Mouse (Mus musculus) forebrain, embryonic 13.5 days (tissue): ENCODE measurements at regions not wholly inside any gene's neighbourhood (a gene's known extent, or its start where the extent isn't known, plus 50 kb on each side); places are given as distances from the start of the nearest gene placed in this dataset.

Experiments used
- ATAC-seq: fragments of 200-750 bp; cut with Nextera tagmentation; 2 replicates; pipeline ENCODE4 v1.8.0; 2017
- H3K27ac ChIP-seq: fragments of 300-500 bp; sonication (generic); 2 replicates; pipeline ENCODE4 v1.5.1; 2015; ENCODE audit warnings: inconsistent platforms, mild to moderate bottlenecking, moderate library complexity
- H3K27me3 ChIP-seq: fragments of 300-500 bp; sonication (generic); 2 replicates; pipeline ENCODE4 v1.6.1; 2015; ENCODE audit warnings: mild to moderate bottlenecking, inconsistent platforms
- H3K36me3 ChIP-seq: fragments of 300-500 bp; sonication (generic); 2 replicates; pipeline ENCODE4 v1.6.1; 2015; ENCODE audit warnings: mild to moderate bottlenecking, inconsistent platforms; ENCODE audit not compliant: poor library complexity, severe bottlenecking
- H3K4me1 ChIP-seq: fragments of 300-500 bp; sonication (generic); 2 replicates; pipeline ENCODE4 v1.6.1; 2015; ENCODE audit warnings: inconsistent platforms
- H3K4me2 ChIP-seq: fragments of 300-500 bp; sonication (generic); 2 replicates; pipeline ENCODE4 v1.6.1; 2015; ENCODE audit warnings: inconsistent platforms, mild to moderate bottlenecking, moderate library complexity
- H3K4me3 ChIP-seq: fragments of 300-500 bp; sonication (generic); 2 replicates; pipeline ENCODE4 v1.5.1; 2015; ENCODE audit warnings: mild to moderate bottlenecking, inconsistent platforms
- H3K9ac ChIP-seq: fragments of 300-500 bp; sonication (generic); 2 replicates; pipeline ENCODE4 v1.6.1; 2015; ENCODE audit warnings: mild to moderate bottlenecking, inconsistent platforms
- H3K9me3 ChIP-seq: fragments of 300-500 bp; sonication (generic); replicated peaks from 2 replicates; pipeline ENCODE4 v1.6.1; 2016; ENCODE audit warnings: inconsistent platforms
- WGBS: fragments of 180-500 bp; shearing (Covaris S2); methylation state at CpG from one replicate; pipeline ENCODE4 v1.1.7; 2015; 5-methylcytosine and 5-hydroxymethylcytosine counted together

GRCm38 (mm10) chr3:141279041-141279554 lies 66.9 kb upstream of the Pdha2 start:
- Histone ChIP-seq H3K4me3 (no peak overlapping the region), H3K4me2 (no peak overlapping the region), H3K9ac (no peak overlapping the region), H3K9me3 (no peaks in the 10 kb centered on the region), H3K36me3 (no peaks in the 10 kb centered on the region), H3K27me3 (no peaks in the 10 kb centered on the region), H3K4me1 (no peaks in the 10 kb centered on the region), H3K27ac (no peak overlapping the region)
- no peak for ATAC-seq
- WGBS = 79% methylated on average over 7 of the region's 7 CpGs

DNA sequence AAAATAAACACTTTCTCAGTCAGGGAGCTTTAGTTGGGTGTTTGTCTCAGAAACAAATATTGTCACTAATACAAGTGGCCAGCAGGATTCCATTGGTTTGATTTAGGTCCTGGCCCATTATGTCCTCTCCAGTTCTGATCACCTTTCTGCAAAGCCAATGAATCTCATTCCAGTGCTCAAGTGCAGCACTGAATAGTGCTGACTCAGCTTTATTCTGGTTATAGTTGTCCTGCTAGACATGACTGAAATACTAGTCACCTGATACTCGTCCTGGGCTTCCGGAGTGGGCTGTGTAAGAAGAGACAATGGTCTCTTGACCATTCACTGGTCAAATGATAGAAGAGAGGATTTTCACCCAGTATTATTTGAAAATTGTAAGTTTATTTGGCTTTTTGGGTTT lies 81.6 kb upstream of the Pdha2 start:
- no peak overlapping the region for H3K9ac ChIP-seq
- H3K27ac ChIP-seq = no peak overlapping the region
- WGBS = 79% methylated on average over 2 of the region's 2 CpGs
- no peaks in the 10 kb centered on the region for H3K27me3 ChIP-seq
- H3K36me3 ChIP-seq = no peaks in the 10 kb centered on the region
- H3K4me3 ChIP-seq = no peak overlapping the region
- no peaks in the 10 kb centered on the region for H3K9me3 ChIP-seq
- H3K4me2 ChIP-seq = no peak overlapping the region
- ATAC-seq = no peak
- H3K4me1 ChIP-seq = no peaks in the 10 kb centered on the region

DNA sequence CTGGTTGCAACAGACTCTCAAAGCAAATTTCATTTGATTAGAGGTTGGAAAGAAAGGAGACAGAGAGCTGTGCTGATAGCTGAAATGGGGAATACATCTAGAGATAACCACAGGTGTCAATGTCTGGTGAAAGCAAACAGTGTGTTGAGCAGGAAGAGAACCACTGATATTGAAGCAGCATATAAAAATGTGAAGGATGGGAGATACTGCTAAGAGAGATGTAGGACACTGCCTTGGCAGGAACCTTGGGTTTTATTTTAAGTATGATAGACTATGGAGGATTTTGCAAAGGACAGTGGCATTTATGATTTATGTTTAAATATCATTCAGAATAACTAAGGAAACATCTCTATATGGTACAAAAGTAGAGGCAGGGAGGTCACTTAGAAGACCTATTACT lies 84.7 kb upstream of the Pdha2 start:
- no peak for ATAC-seq
- Histone ChIP-seq H3K27me3 (no peaks in the 10 kb centered on the region), H3K4me1 (no peaks in the 10 kb centered on the region), H3K9me3 (no peaks in the 10 kb centered on the region), H3K27ac (no peak overlapping the region), H3K36me3 (no peaks in the 10 kb centered on the region), H3K4me3 (no peak overlapping the region), H3K9ac (no peak overlapping the region), H3K4me2 (no peak overlapping the region)

DNA sequence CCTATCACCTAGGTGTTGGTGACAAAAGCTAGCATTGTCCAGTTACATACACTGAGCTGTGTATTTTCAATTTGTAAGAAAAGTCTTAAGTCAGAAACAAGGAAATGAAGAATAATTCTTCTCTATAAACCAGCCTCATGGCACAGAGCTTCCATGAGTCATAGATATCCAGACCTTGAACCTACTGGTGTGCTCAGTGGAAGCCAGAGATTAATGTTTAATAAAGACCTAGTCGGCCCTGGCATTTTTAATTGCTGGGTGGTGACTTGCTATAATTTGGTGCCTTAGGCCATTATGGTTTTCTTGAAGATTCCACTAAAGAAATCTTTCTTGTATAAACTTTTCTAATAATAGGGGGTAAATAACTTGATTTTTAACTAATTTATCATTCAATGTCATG lies 87.6 kb upstream of the Pdha2 start:
- 80% methylated on average over 1 of the region's 1 CpGs for WGBS
- H3K36me3 ChIP-seq = no peaks in the 10 kb centered on the region
- no peak overlapping the region for H3K4me2 ChIP-seq
- H3K9ac ChIP-seq = no peak overlapping the region
- H3K4me3 ChIP-seq = no peak overlapping the region
- no peaks in the 10 kb centered on the region for H3K27me3 ChIP-seq
- H3K27ac ChIP-seq = no peak overlapping the region
- no peaks in the 10 kb centered on the region for H3K4me1 ChIP-seq
- no peaks in the 10 kb centered on the region for H3K9me3 ChIP-seq
- ATAC-seq = no peak

DNA sequence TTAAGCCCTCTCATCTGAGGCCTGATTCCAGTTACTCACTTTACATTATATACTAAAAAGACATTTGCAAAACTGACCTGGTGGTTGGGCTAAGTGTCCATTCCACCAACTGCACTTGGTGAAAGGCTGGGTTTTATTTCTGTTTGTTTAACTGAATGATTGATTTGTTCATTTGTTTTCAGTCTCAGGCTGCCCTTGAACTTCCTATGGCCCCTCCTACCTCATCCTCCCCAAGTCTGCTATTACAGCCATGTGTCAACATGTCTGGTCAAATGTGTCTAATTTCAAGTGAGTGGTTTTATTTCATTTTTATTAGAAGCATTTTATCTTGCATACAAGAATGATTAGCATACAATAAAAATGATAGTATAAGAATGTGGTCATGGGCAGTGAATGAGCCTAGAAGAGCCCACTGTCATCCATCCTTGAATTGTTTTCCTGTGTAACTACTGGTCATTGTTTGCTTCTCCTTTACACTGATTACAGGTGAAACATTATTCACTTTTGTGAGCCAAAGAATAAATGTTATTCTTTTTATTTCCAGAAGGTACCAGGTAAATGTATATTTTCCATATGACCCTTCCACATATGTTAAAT lies 121.5 kb upstream of the Pdha2 start:
- no peak overlapping the region for H3K4me2 ChIP-seq
- no peak overlapping the region for H3K27ac ChIP-seq
- no peaks in the 10 kb centered on the region; the same call in 1 of the 2 replicates for H3K27me3 ChIP-seq
- no peak overlapping the region for H3K9ac ChIP-seq
- no peak overlapping the region for H3K4me3 ChIP-seq
- no peaks in the 10 kb centered on the region for H3K9me3 ChIP-seq
- ATAC-seq = no peak
- H3K4me1 ChIP-seq = peaks cover 1% of the 10 kb centered on the region; the same call in 1 of the 2 replicates
- H3K36me3 ChIP-seq = no peaks in the 10 kb centered on the region

DNA sequence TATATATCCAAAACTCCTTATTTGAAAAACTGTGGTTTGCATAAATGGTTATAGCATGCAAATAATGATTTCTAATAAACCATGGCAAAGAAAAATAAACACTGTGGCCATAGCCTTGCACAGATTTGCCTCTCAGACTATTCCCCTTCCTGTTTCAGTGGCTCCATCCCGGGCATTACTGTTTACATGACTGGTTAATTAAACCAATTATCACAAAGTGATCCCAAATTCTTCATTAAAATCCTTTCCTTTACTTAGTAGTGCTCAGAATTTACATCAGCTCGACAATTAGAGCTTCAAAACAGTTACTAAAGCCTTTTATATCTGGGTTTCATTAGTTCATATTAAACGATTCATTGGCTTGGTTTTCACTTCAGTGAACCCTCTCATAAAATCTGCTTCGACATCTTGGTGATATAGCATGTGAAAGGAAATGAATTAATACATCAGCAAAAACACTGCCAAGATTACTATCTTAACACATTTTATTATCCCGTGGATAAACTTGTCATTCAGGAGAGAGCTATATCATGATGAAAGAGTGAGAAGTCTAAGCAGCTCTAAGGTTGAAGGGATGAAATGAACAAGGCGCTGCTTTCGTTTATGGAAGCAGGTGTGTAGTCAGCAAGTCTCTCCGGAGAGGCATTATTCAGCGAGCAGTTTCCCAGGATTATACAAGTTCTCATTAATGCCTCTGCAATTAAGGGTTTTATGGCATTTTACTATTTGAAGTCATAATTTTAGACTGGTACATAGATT lies 126.2 kb upstream of the Pdha2 start:
- no peaks in the 10 kb centered on the region for H3K9me3 ChIP-seq
- peaks cover 4% of the 10 kb centered on the region; the same call in 1 of the 2 replicates for H3K4me1 ChIP-seq
- H3K27ac ChIP-seq = no peak overlapping the region
- H3K4me3 ChIP-seq = 0 out of 2 replicates have a peak overlapping the region, but pooled peaks have one; percentile 2
- H3K27me3 ChIP-seq = no peaks in the 10 kb centered on the region; the same call in 1 of the 2 replicates
- H3K36me3 ChIP-seq = no peaks in the 10 kb centered on the region
- 23% methylated on average over 9 of the region's 9 CpGs for WGBS
- no peak overlapping the region for H3K9ac ChIP-seq
- H3K4me2 ChIP-seq = peak overlapping the region; percentile 32
- ATAC-seq = peak; percentile 79

- Histone ChIP-seq H3K9ac (no peak overlapping the region), H3K4me1 (no peaks in the 10 kb centered on the region), H3K27ac (no peak overlapping the region), H3K9me3 (no peaks in the 10 kb centered on the region), H3K4me2 (no peak overlapping the region), H3K27me3 (no peaks in the 10 kb centered on the region), H3K36me3 (no peaks in the 10 kb centered on the region), H3K4me3 (no peak overlapping the region)
- 86% methylated on average over 1 of the region's 1 CpGs for WGBS
- ATAC-seq = no peak
These were observed 111.1 kb upstream of the Unc5c start for GRCm38 (mm10) chr3:141353961-141354360.

DNA sequence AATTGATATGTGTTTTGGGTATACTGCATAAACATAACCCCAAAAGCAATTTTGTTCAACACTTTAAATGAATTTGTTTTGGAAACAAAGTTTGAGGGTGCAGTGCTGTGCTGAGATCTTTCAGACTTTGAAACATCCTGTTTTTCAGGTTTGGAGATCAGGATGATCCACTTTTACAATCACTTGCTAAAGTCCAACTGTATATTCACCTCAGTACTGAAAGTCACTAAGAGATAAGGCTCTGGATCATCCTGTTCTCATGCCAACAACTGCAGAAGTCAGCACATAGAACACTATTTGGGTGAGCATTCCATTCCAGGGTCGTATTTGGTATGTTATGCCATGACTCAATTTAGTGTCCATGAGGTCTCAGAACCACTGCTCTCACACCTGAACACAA lies 72.0 kb upstream of the Unc5c start:
- Histone ChIP-seq H3K9me3 (no peaks in the 10 kb centered on the region), H3K27ac (no peak overlapping the region), H3K4me1 (no peaks in the 10 kb centered on the region), H3K36me3 (no peaks in the 10 kb centered on the region), H3K9ac (no peak overlapping the region), H3K4me2 (no peak overlapping the region), H3K27me3 (no peaks in the 10 kb centered on the region), H3K4me3 (no peak overlapping the region)
- ATAC-seq = no peak
- 82% methylated on average over 1 of the region's 1 CpGs for WGBS

DNA sequence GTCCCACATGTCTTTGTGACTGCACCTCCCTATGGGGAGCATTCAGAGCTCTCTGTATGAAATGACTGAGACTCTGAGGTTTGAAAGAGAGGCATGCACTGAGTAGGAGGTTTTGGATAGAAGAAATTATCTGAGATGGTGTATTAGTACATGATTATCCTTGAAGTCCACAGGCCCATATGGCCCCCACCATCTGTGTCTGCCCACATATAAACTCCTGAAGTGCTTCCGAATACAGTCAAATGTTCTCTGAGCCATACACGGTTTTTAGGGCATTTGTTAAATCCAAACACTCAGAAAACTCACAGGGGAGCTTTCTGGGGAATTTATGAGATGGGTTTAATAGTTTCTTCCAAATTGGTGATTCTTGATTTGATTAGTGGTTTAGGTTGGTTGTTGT lies 66.8 kb upstream of the Unc5c start:
- Histone ChIP-seq H3K4me2 (no peak overlapping the region), H3K9me3 (no peaks in the 10 kb centered on the region), H3K9ac (no peak overlapping the region), H3K27me3 (no peaks in the 10 kb centered on the region), H3K27ac (no peak overlapping the region), H3K4me1 (no peaks in the 10 kb centered on the region), H3K4me3 (no peak overlapping the region), H3K36me3 (no peaks in the 10 kb centered on the region)
- WGBS = 86% methylated on average over 2 of the region's 2 CpGs
- no peak for ATAC-seq
